Mouse (Mus musculus) MEL-GATA-1-ER (cell line): Measurements from ENCODE around the gene Smr3a.

Experiments used
- DNase-seq: peaks from one replicate; pipeline ENCODE4 v3.0.0-alpha.2; 2012; ENCODE audit warnings: low read depth; ENCODE audit errors: extremely low read depth

Gene Smr3a

GRCm38 (mm10) chr5:88002249-88002648 lies at the start of gene Smr3a:
Smr3a (plus strand) TSS chr5:88002549.
- DNase-seq: no peak

- DNase-seq: no peak
These were observed 33.1 kb upstream of the Smr3a start, which contains the start of the genes 2310003L06Rik and Gm28434 for GRCm38 (mm10) chr5:87969201-87969600. 2310003L06Rik (plus strand) TSS chr5:87969459. Gm28434 (plus strand) TSS chr5:87969517.

GRCm38 (mm10) chr5:87979139-87979538 lies 23.2 kb upstream of the Smr3a start, which contains the start of gene Cabs1:
Cabs1 (plus strand) TSS chr5:87979439.
- no peak for DNase-seq

GRCm38 (mm10) chr5:87982468-87983214 lies 19.7 kb upstream of the Smr3a start:
- no peak for DNase-seq

GRCm38 (mm10) chr5:88005241-88005640 lies 2.9 kb downstream of the Smr3a start:
- DNase-seq: no peak
